Mouse (Mus musculus): ENCODE results near the gene Miga2.

Miga2 gene

GRCm38 (mm10) chr2:30363773-30364650 lies at the start of gene Miga2:
TSS of gene Miga2 (plus strand) at chr2:30364233.
- in situ Hi-C loops (cut with MseI, MboI): no loop called here

- in situ Hi-C loops (cut with MseI, MboI): no loop called here
These were observed 47.9 kb upstream of the Miga2 start for GRCm38 (mm10) chr2:30316136-30316535.

- in situ Hi-C loops (cut with MseI, MboI): no loop called here
These were observed 47.1 kb upstream of the Miga2 start for GRCm38 (mm10) chr2:30316955-30317354.

GRCm38 (mm10) chr2:30319260-30319659 lies 44.8 kb upstream of the Miga2 start:
- in situ Hi-C loops (cut with MseI, MboI): no loop called here

GRCm38 (mm10) chr2:30323111-30323510 lies 40.9 kb upstream of the Miga2 start:
- in situ Hi-C loops (cut with MseI, MboI): no loop called here

GRCm38 (mm10) chr2:30325296-30325695 lies 38.7 kb upstream of the Miga2 start:
- in situ Hi-C loops (cut with MseI, MboI): no loop called here

GRCm38 (mm10) chr2:30327276-30327675 lies 36.8 kb upstream of the Miga2 start:
- in situ Hi-C loops (cut with MseI, MboI): no loop called here

- in situ Hi-C loops (cut with MseI, MboI): no loop called here
These were observed 35.2 kb upstream of the Miga2 start for GRCm38 (mm10) chr2:30328791-30329190.

GRCm38 (mm10) chr2:30335324-30335723 lies 28.7 kb upstream of the Miga2 start:
- in situ Hi-C loops (cut with MseI, MboI): no loop called here

GRCm38 (mm10) chr2:30336174-30336915 lies 27.7 kb upstream of the Miga2 start:
- in situ Hi-C loops (cut with MseI, MboI): no loop called here

- in situ Hi-C loops (cut with MseI, MboI): no loop called here
These were observed 26.9 kb upstream of the Miga2 start for GRCm38 (mm10) chr2:30337179-30337578.

- in situ Hi-C loops (cut with MseI, MboI): no loop called here
These were observed 22.0 kb upstream of the Miga2 start for GRCm38 (mm10) chr2:30342061-30342460.

- in situ Hi-C loops (cut with MseI, MboI): no loop called here
These were observed 21.5 kb upstream of the Miga2 start for GRCm38 (mm10) chr2:30342544-30342943.

GRCm38 (mm10) chr2:30343601-30344137 lies 20.4 kb upstream of the Miga2 start:
- in situ Hi-C loops (cut with MseI, MboI): no loop called here

GRCm38 (mm10) chr2:30345971-30346676 lies 17.9 kb upstream of the Miga2 start:
- in situ Hi-C loops (cut with MseI, MboI): no loop called here

GRCm38 (mm10) chr2:30349196-30349595 lies 14.8 kb upstream of the Miga2 start:
- in situ Hi-C loops (cut with MseI, MboI): no loop called here

- in situ Hi-C loops (cut with MseI, MboI): no loop called here
These were observed 12.9 kb upstream of the Miga2 start for GRCm38 (mm10) chr2:30351149-30351548.

- in situ Hi-C loops (cut with MseI, MboI): no loop called here
These were observed 8.2 kb upstream of the Miga2 start for GRCm38 (mm10) chr2:30355861-30356260.

- in situ Hi-C loops (cut with MseI, MboI): no loop called here
These were observed 7.8 kb upstream of the Miga2 start for GRCm38 (mm10) chr2:30356266-30356665.

GRCm38 (mm10) chr2:30356906-30357305 lies 7.1 kb upstream of the Miga2 start:
- in situ Hi-C loops (cut with MseI, MboI): no loop called here

- in situ Hi-C loops (cut with MseI, MboI): no loop called here
These were observed 6.2 kb upstream of the Miga2 start for GRCm38 (mm10) chr2:30357552-30358510.

All from mouse trophoblast stem cell (cell line).